Mouse (Mus musculus) brown adipose tissue, adult 24 weeks (tissue): Measurements from ENCODE around the gene Ugt1a7c. TPM values are rescaled to one million over a fixed set of nuclear protein-coding genes. Genes with fewer than 3 reads are reported as not detected.
"Not testable (repeated sequence)": the region's sequence is repeated elsewhere in the genome, so short reads cannot be mapped to it uniquely, and the experiment has no call there.

Experiments
- H3K27ac ChIP-seq: fragments of 200-500 bp; replicated peaks from 2 replicates; pipeline ENCODE4 v1.5.1; 2012; ENCODE audit warnings: low read depth, mild to moderate bottlenecking, low read length
- H3K4me1 ChIP-seq: fragments of 200-500 bp; 2 replicates; pipeline ENCODE4 v1.6.1; 2012; ENCODE audit warnings: low read length, mixed read lengths; ENCODE audit not compliant: control insufficient read depth, insufficient read depth, insufficient read length
- H3K4me3 ChIP-seq: fragments of 200-500 bp; 2 replicates; pipeline ENCODE4 v1.5.1; 2012; ENCODE audit warnings: low read depth, mild to moderate bottlenecking, low read length, moderate library complexity; ENCODE audit not compliant: insufficient read depth
- polyA plus RNA-seq: library from polyadenylated mRNA; stranded (reverse); fragments of >200 nt; gene quantifications from 2 replicates; pipeline ENCODE4 v1.2.4, GENCODE M21; 2012; ENCODE audit not compliant: missing spikeins, insufficient read depth, insufficient read length

Ugt1a7c gene
- polyA plus RNA-seq = 1.5 and 2.2 TPM in 2 replicates

- Histone ChIP-seq H3K27ac (peak within 1 kb of the TSS; percentile 5; the same call in 1 of the 2 replicates), H3K4me1 (0 out of 2 replicates have a peak, but pooled peaks cover 2% of the 10 kb centered on the region), H3K4me3 (peak within 1 kb of the TSS; percentile 26)
Measured at GRCm38 (mm10) chr1:88094941-88095492, at the start of gene Ugt1a7c. TSS of gene Ugt1a7c (plus strand) at chr1:88095062.

- H3K4me3 ChIP-seq, H3K4me1 ChIP-seq, H3K27ac ChIP-seq: not testable (repeated sequence)
Measured at GRCm38 (mm10) chr1:88047408-88047807, 47.5 kb upstream of the Ugt1a7c start.

GRCm38 (mm10) chr1:88055088-88055487 is 39.8 kb upstream of the Ugt1a7c start, which contains the start of gene Ugt1a10:
TSS of gene Ugt1a10 (plus strand) at chr1:88055388.
- H3K4me1 ChIP-seq = no peaks in the 10 kb centered on the region
- no peak within 1 kb of the TSS for H3K27ac ChIP-seq
- H3K4me3 ChIP-seq = no peak within 1 kb of the TSS

DNA sequence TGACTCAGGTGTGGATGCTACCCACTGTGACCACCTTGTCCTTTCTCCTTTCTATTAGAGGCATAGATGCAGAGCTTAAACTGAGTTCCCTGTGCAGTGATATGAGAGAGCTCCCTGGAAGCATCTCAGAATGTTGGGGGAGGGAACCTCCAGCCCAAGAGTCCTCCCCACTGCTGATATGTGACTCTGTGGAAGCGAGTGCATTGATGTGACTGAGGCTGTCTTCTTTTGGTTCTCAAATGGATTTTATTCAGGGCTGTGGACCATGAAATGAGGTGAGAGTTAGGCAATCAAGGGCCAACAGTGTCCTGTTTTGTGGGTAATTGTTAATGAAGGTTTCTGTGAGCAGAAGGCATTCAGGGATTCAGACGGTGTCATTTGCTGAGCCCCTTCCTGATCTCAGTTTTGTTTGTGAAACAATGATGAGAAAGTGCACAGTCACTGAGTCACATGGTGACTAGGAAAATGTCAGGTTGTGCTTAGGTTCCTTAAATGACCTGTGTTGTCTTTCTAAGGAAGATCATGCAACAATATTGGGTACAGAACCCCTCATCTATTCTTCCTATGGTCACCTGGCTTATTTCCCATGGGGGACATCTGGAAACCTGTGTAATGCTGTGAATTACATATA is 28.3 kb upstream of the Ugt1a7c start:
- not testable (repeated sequence) for H3K4me1 ChIP-seq, H3K27ac ChIP-seq, H3K4me3 ChIP-seq

DNA sequence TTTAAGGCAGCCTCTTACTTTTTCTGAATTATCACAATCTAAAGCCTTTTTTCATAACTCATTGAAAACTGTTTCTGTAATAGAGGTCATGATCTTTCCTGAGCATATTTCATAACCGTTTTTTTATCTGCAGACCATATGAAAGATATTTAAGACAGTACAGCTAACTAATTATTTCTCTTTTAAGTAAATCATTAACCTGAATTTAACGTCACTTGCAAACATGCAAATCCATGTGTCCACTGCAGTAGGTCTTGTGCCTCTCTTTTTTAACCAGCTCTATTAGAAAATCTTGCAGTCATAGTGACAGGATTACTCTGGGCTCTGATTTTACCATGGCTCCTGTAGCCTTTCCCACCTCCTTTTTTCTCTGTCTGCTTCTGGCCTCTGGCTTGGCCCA is 24.4 kb upstream of the Ugt1a7c start, which contains the start of gene Ugt1a9:
TSS of gene Ugt1a9 (plus strand) at position 306 of the 400 bp plus-strand sequence.
- no peak within 1 kb of the TSS for H3K4me3 ChIP-seq
- H3K27ac ChIP-seq = no peak within 1 kb of the TSS
- H3K4me1 ChIP-seq = peaks cover 2% of the 10 kb centered on the region; the same call in 1 of the 2 replicates

DNA sequence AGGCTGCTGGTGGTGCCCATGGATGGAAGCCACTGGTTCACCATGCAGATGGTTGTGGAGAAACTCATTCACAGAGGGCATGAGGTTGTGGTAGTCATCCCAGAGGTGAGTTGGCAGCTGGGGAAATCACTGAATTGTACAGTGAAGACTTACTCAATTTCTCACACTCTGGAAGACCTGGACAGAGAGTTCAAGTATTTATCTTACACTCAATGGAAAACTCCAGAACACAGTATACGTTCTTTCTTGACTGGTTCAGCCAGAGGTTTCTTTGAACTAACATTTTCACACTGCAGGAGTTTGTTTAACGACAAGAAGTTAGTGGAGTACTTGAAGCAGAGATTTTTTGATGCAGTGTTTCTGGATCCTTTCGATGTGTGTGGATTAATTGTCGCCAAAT is 24.0 kb upstream of the Ugt1a7c start:
- Histone ChIP-seq H3K4me3 (no peak overlapping the region), H3K27ac (no peak overlapping the region), H3K4me1 (peaks cover 2% of the 10 kb centered on the region; the same call in 1 of the 2 replicates)

GRCm38 (mm10) chr1:88074471-88074870 is 20.4 kb upstream of the Ugt1a7c start:
- Histone ChIP-seq H3K4me1 (peaks cover 2% of the 10 kb centered on the region; the same call in 1 of the 2 replicates), H3K4me3 (no peak overlapping the region), H3K27ac (no peak overlapping the region)

DNA sequence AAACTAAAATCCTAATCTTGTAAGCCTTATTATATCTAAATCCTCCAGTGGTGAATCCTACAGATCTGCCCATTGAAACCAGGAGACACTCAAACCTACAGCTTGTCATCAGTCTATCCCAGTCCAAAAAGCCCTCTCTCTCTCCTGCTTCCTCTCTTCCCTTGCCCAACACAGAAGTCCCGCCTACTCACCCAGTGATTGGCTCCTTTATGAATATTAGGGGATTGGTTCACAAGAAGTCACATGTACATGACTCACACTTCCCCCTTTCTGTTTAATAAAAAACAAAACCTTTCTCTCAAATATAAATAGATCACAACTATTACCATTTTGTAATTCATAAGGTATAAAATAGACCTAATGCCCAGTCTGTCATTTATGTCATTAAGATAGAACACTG is 17.7 kb upstream of the Ugt1a7c start:
- Histone ChIP-seq H3K4me3 (no peak overlapping the region), H3K27ac (no peak overlapping the region), H3K4me1 (no peaks in the 10 kb centered on the region)

DNA sequence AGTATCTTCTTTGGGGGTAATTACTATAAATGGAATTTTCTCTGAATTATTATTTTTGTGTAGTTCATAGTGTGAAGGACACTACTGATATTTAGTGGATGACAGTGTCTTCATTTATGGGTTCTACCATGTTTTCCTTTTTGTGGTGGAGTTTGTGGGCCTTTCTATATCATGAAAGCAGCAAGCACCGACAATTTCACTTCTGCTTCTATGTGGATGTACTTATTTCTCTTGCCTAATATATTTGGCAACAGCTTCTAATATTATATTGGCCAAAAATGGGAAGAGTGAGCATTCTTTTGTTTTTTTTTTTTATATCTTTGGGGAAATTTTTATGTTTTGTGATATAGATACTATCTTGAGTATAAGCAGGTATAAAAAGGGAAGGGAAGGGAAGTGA is 13.2 kb upstream of the Ugt1a7c start:
- Histone ChIP-seq H3K27ac (no peak overlapping the region), H3K4me1 (no peaks in the 10 kb centered on the region), H3K4me3 (no peak overlapping the region)

DNA sequence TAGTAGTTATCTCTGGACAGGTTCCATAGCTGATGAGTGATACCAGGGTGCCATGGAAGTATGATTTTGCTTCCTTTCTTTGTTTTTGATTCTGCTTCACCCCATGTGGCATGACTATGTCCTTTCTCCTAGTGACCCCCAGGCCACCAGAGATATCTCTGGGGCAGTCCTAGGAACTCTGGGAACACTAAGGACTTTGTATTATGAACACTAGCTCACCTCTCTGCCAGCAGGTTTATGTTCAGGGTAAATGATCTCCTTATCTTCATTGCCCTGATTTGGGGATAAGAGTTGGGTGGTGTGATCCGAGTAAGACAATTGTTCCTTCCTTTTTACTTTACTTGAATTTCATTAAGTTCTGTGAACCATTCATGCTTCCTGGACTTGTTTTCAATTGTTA is 8.7 kb upstream of the Ugt1a7c start:
- Histone ChIP-seq H3K4me3 (no peak overlapping the region), H3K4me1 (peaks cover 3% of the 10 kb centered on the region; the same call in 1 of the 2 replicates), H3K27ac (no peak overlapping the region)

DNA sequence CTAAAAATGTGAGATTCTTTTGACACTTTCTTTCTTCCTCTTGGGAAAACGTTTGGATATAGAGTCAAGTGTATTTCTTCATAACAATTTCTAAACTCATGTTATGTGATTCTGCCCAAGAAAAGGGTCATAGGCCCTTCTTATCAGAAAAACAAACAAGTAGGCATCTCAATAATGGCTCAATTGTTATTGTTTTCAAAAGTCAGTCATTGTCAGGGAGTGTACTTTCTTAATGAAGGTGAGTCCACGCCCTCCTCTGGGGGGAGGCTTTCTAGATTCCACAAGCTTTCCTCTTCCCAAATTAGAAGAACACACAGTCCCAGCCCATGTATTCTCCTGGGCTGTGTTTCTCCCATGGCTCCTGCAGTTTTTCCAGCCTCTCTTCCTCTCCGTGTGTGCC is 7.3 kb upstream of the Ugt1a7c start, which contains the start of gene Ugt1a8:
TSS of gene Ugt1a8 (plus strand) at position 301 of the 400 bp plus-strand sequence.
- Histone ChIP-seq H3K4me3 (no peak within 1 kb of the TSS), H3K4me1 (peaks cover 3% of the 10 kb centered on the region; the same call in 1 of the 2 replicates), H3K27ac (peak within 1 kb of the TSS; percentile 33; the same call in 1 of the 2 replicates)

GRCm38 (mm10) chr1:88092341-88092740 is 2.5 kb upstream of the Ugt1a7c start:
- Histone ChIP-seq H3K4me3 (no peak overlapping the region), H3K27ac (no peak overlapping the region), H3K4me1 (peaks cover 4% of the 10 kb centered on the region; the same call in 1 of the 2 replicates)

GRCm38 (mm10) chr1:88094270-88094676 is 589 bp upstream of the Ugt1a7c start:
- not testable (repeated sequence) for H3K4me1 ChIP-seq, H3K4me3 ChIP-seq
- 0 out of 2 replicates have a peak overlapping the region, but pooled peaks have one; percentile 5 for H3K27ac ChIP-seq

DNA sequence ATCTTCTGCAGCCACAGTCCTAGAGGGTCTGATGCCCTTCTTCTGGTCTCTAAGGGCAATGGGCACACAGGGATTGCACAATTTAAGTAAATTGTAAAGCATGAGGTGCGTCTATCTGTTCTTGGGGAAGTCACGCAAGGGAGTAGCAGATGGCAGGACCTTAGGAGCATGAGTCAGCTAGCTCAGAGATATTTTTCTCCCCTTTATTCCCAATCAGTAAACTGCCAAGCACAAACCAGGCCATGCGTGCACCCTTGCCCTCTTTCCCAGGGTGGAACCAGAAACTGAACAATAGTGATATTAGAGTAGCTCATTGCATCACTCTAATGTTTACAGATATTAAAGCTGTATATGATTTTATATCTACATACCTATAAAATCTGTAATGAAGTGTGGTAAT is 3.7 kb downstream of the Ugt1a7c start:
- not testable (repeated sequence) for H3K27ac ChIP-seq, H3K4me3 ChIP-seq, H3K4me1 ChIP-seq

DNA sequence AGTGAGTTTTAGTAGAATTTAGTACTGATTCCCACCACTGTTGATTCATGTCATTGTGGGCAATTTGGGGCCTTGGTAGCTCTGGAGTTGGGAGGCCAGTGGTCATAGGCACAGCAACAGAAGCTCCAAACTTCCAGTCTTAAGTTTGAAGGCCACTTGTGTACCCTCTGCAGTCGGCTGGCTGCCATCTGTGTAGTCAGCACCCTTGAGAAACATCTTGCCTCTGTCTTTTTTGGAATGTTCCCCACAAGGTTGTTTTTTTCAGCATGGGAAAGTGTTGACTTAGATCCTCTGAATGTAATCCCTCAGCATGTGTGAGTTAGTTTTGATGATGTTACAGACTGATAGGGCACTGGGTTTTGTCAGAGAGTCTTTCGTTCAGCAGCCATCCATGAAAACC is 4.8 kb downstream of the Ugt1a7c start:
- H3K4me3 ChIP-seq, H3K4me1 ChIP-seq: not testable (repeated sequence)

GRCm38 (mm10) chr1:88103019-88103418 is 8.2 kb downstream of the Ugt1a7c start, which contains the start of gene Ugt1a6b:
TSS of gene Ugt1a6b (plus strand) at chr1:88103252.
- H3K4me1 ChIP-seq, H3K4me3 ChIP-seq, H3K27ac ChIP-seq: not testable (repeated sequence)

More for the DNA sequence above, 4.8 kb downstream of the Ugt1a7c start:
- H3K27ac ChIP-seq = not testable (repeated sequence)
